In genomic region chr13:56581961-56582434, GRCm38 (mm10) we compare ENCODE assay signal across 9 mouse cellular contexts. TPM values are rescaled to one million over a fixed set of nuclear protein-coding genes. Genes with fewer than 3 reads are reported as not detected.
DNase-seq lines count a peak whose midpoint lies in the region; ATAC-seq and TF ChIP-seq lines count a peak whose summit lies in the region.
"Had no signal": no experiment of that assay in that cellular context is flagged by ENCODE, and none has a peak within 500 bp of the region (broad histone marks: within the 10 kb centered on the region; RNA-seq: fewer than 3 reads in every experiment).

No protein-coding gene starts in this region.

- H3K27me3 ChIP-seq in kidney, postnatal 0 days (ENCODE audit: insufficient read depth, low read length) = no peaks in the 10 kb centered on the region
- peaks cover 8% of the 10 kb centered on the region; the same call in 1 of the 2 replicates for H3K27me3 ChIP-seq in forebrain, embryonic 12.5 days
- H3K27me3 ChIP-seq in liver, embryonic 11.5 days (replicated peaks; ENCODE audit: control insufficient read depth, insufficient read depth, low read length) = no peaks in the 10 kb centered on the region

- H3K36me3 ChIP-seq in kidney, postnatal 0 days (ENCODE audit: insufficient read depth, low read length) = no peaks in the 10 kb centered on the region
- no peaks in the 10 kb centered on the region for H3K36me3 ChIP-seq in forebrain, embryonic 12.5 days (replicated peaks)
- no peaks in the 10 kb centered on the region for H3K36me3 ChIP-seq in liver, embryonic 11.5 days (ENCODE audit: control insufficient read depth, insufficient read depth, low read length)

- TF ChIP-seq CTCF in kidney, postnatal 0 days (IDR thresholded peaks at IDR 0.05; ENCODE audit: low read depth) = no peak

- no peak overlapping the region for H3K9ac ChIP-seq in kidney, postnatal 0 days (ENCODE audit: low read depth, low read length)
- peak overlapping the region; percentile 9; the same call in 1 of the 2 replicates for H3K9ac ChIP-seq in forebrain, embryonic 12.5 days
- no peak overlapping the region for H3K9ac ChIP-seq in liver, embryonic 11.5 days (ENCODE audit: low read depth, low read length)

- 1% methylated on average over 6 of the region's 6 CpGs for WGBS in kidney, postnatal 0 days
- 0% methylated on average over 6 of the region's 6 CpGs for WGBS in forebrain, embryonic 12.5 days
- 13% methylated on average over 6 of the region's 6 CpGs for WGBS in liver, embryonic 11.5 days

- no peaks in the 10 kb centered on the region for H3K9me3 ChIP-seq in kidney, postnatal 0 days (replicated peaks; ENCODE audit: low read length)
- no peaks in the 10 kb centered on the region for H3K9me3 ChIP-seq in forebrain, embryonic 12.5 days
- H3K9me3 ChIP-seq in liver, embryonic 11.5 days (ENCODE audit: control insufficient read depth, low read length) = no peaks in the 10 kb centered on the region

- peak overlapping the region; percentile 24 for H3K4me2 ChIP-seq in kidney, postnatal 0 days (ENCODE audit: low read length)
- peak overlapping the region; percentile 47 for H3K4me2 ChIP-seq in forebrain, embryonic 12.5 days
- H3K4me2 ChIP-seq in liver, embryonic 11.5 days = peak overlapping the region; percentile 3; the same call in 1 of the 2 replicates

- H3K27ac ChIP-seq in kidney, postnatal 0 days = peak overlapping the region; percentile 85
- peak overlapping the region; percentile 94 for H3K27ac ChIP-seq in forebrain, embryonic 12.5 days
- H3K27ac ChIP-seq in liver, embryonic 11.5 days (ENCODE audit: low read depth, low read length) = no peak overlapping the region; the same call in 1 of the 2 replicates

- no peak overlapping the region for H3K4me3 ChIP-seq in kidney, postnatal 0 days (replicated peaks; ENCODE audit: low read depth, low read length)
- peak overlapping the region; percentile 10; the same call in 1 of the 2 replicates for H3K4me3 ChIP-seq in forebrain, embryonic 12.5 days (replicated peaks)
- no peak overlapping the region for H3K4me3 ChIP-seq in liver, embryonic 11.5 days (ENCODE audit: low read depth, low read length)

- DNase-seq in kidney, postnatal 0 days (ENCODE audit: low spot score) = peak; percentile 96
- no peak for DNase-seq in kidney, postnatal 36 days
- peak; percentile 84 for DNase-seq in Muller cell, postnatal 12 days (ENCODE audit: inconsistent ontology term)
- DNase-seq in heart, postnatal 14 days = peak; percentile 64 to 69
- peak; percentile 64 for DNase-seq in liver, embryonic 11.5 days (ENCODE audit: low spot score)
- DNase-seq in ovary, postnatal 14 days (ENCODE audit: low spot score) = peak; percentile 59

- peaks cover 9% of the 10 kb centered on the region for H3K4me1 ChIP-seq in kidney, postnatal 0 days (replicated peaks; ENCODE audit: insufficient read depth, low read length)
- peaks cover 37% of the 10 kb centered on the region for H3K4me1 ChIP-seq in forebrain, embryonic 12.5 days
- H3K4me1 ChIP-seq in liver, embryonic 11.5 days (replicated peaks; ENCODE audit: control insufficient read depth, insufficient read depth, low read length) = 0 out of 2 replicates have a peak, but pooled peaks cover 2% of the 10 kb centered on the region

- ATAC-seq in kidney, postnatal 0 days (replicated peaks; ENCODE audit: low FRiP score, low read depth) = peak; percentile 96
- ATAC-seq in forebrain, embryonic 12.5 days (ENCODE audit: low FRiP score) = peak; percentile 94
- peak; percentile 78 for ATAC-seq in liver, embryonic 11.5 days (replicated peaks; ENCODE audit: low FRiP score)
- no peak for ATAC-seq in CD4-positive, CD25-positive, alpha-beta regulatory T cell, adult 4 months

- intact Hi-C loops in heart, postnatal 14 days (cut with DNase I) = no loop called here

RNA-seq across cellular contexts. Expression of gene Tgfbi, which starts 27.3 kb away (rescaled TPM):
- 116 and 133 TPM in 2 replicates for polyA plus RNA-seq in kidney, postnatal 0 days (2015; fragmentation: Nextera tagmentation; extraction: Ambion mirVana)
- 21.4 and 24.0 TPM in 2 replicates for polyA plus RNA-seq in forebrain, embryonic 12.5 days (2016; fragmentation: Nextera tagmentation; extraction: Ambion mirVana)
- 10 to 100 TPM; 17.1 to 22.3 TPM for total RNA-seq in heart, postnatal 14 days (2021)
- polyA plus RNA-seq in liver, embryonic 11.5 days (2014; fragmentation: Nextera tagmentation; extraction: Ambion mirVana) = 27.6 and 28.2 TPM in 2 replicates
- polyA plus RNA-seq in CD4-positive, CD25-positive, alpha-beta regulatory T cell, adult 4 months (2017; shearing (Covaris generic)) = under 1 TPM; 0.40 to 0.75 TPM

RNA-seq across cellular contexts. Expression of gene Lect2, which starts 33.7 kb away (rescaled TPM):
- 0.88 and 1.2 TPM in 2 replicates for polyA plus RNA-seq in kidney, postnatal 0 days (2015; fragmentation: Nextera tagmentation; extraction: Ambion mirVana)
- polyA plus RNA-seq in forebrain, embryonic 12.5 days (2016; fragmentation: Nextera tagmentation; extraction: Ambion mirVana) = not detected in 2 replicates
- total RNA-seq in heart, postnatal 14 days (2021) = not detected
- 31.8 and 34.4 TPM in 2 replicates for polyA plus RNA-seq in liver, embryonic 11.5 days (2014; fragmentation: Nextera tagmentation; extraction: Ambion mirVana)
- not detected for polyA plus RNA-seq in CD4-positive, CD25-positive, alpha-beta regulatory T cell, adult 4 months (2017; shearing (Covaris generic))
- total RNA-seq: adrenal gland, postnatal 36 days had no signal

RNA-seq across cellular contexts. Expression of gene Fbxl21, which starts 59.7 kb away (rescaled TPM):
- polyA plus RNA-seq in kidney, postnatal 0 days (2015; fragmentation: Nextera tagmentation; extraction: Ambion mirVana) = 2.7 and 2.8 TPM in 2 replicates
- polyA plus RNA-seq in forebrain, embryonic 12.5 days (2016; fragmentation: Nextera tagmentation; extraction: Ambion mirVana) = 2.0 and 2.4 TPM in 2 replicates
- under 1 TPM; 0.24 to 0.79 TPM for total RNA-seq in heart, postnatal 14 days (2021)
- polyA plus RNA-seq in liver, embryonic 11.5 days (2014; fragmentation: Nextera tagmentation; extraction: Ambion mirVana) = 1.2 and 1.3 TPM in 2 replicates
- polyA plus RNA-seq in CD4-positive, CD25-positive, alpha-beta regulatory T cell, adult 4 months (2017; shearing (Covaris generic)) = 1 to 10 TPM; 1.6 to 2.2 TPM

Comparison
In these comparisons a context has a peak if more than half of its experiments do, and no peak if none do; other contexts are left out.
1. DNase-seq: peak in kidney, postnatal 0 days (single experiment), Muller cell, postnatal 12 days (single experiment), heart, postnatal 14 days (2 of 2), liver, embryonic 11.5 days (single experiment) and ovary, postnatal 14 days (single experiment); none in kidney, postnatal 36 days (0 of 2).
2. RNA of gene Tgfbi, which starts 27.3 kb away (polyA plus RNA-seq): 116 to 133 TPM in kidney, postnatal 0 days, 27.6 to 28.2 TPM in liver, embryonic 11.5 days and 21.4 to 24.0 TPM in forebrain, embryonic 12.5 days; 0.40 to 0.75 TPM in CD4-positive, CD25-positive, alpha-beta regulatory T cell, adult 4 months; every median in the first group is over 10 times any median in the second.
3. RNA of gene Lect2, which starts 33.7 kb away (polyA plus RNA-seq): 31.8 to 34.4 TPM in liver, embryonic 11.5 days; 0.88 to 1.2 TPM in kidney, postnatal 0 days, not detected in forebrain, embryonic 12.5 days and not detected in CD4-positive, CD25-positive, alpha-beta regulatory T cell, adult 4 months; every median in the first group is over 10 times any median in the second.
4. Peak in every context shown above with its lines, with median percentiles within 50 percentile points of each other: H3K4me2 ChIP-seq.